Mouse (Mus musculus) limb, embryonic 10.5 days (tissue): ENCODE measurements at regions not wholly inside any gene's neighbourhood (a gene's known extent, or its start where the extent isn't known, plus 50 kb on each side); places are given as distances from the start of the nearest gene placed in this dataset.

Source experiments
- DNase-seq: peaks from one replicate; pipeline ENCODE4 v3.0.0-alpha.2; 2017; ENCODE audit warnings: low spot score
- H3K27ac ChIP-seq: fragments of 300-500 bp; sonication (generic); 2 replicates; pipeline ENCODE4 v1.5.1; 2016; ENCODE audit warnings: mild to moderate bottlenecking
- H3K27me3 ChIP-seq: fragments of 300-500 bp; sonication (generic); 2 replicates; pipeline ENCODE4 v1.6.1; 2016; ENCODE audit warnings: low read depth, mild to moderate bottlenecking; ENCODE audit not compliant: poor library complexity, severe bottlenecking
- H3K36me3 ChIP-seq: fragments of 300-500 bp; sonication (generic); 2 replicates; pipeline ENCODE4 v1.6.1; 2016; ENCODE audit warnings: mild to moderate bottlenecking, moderate library complexity
- H3K4me1 ChIP-seq: fragments of 300-500 bp; sonication (generic); 2 replicates; pipeline ENCODE4 v1.6.1; 2016
- H3K4me3 ChIP-seq: fragments of 300-500 bp; sonication (generic); 2 replicates; pipeline ENCODE4 v1.5.1; 2016; ENCODE audit warnings: mild to moderate bottlenecking, moderate library complexity
- H3K9me3 ChIP-seq: fragments of 300-500 bp; sonication (generic); replicated peaks from 2 replicates; pipeline ENCODE4 v1.6.1; 2016; ENCODE audit warnings: mild to moderate bottlenecking
- WGBS: fragments of 180-500 bp; shearing (Covaris S2); methylation state at CpG from one replicate; pipeline ENCODE4 v1.1.7; 2016; 5-methylcytosine and 5-hydroxymethylcytosine counted together

GRCm38 (mm10) chr1:75612083-75612720, 66.1 kb downstream of the Slc4a3 start:
- no peak for DNase-seq
- Histone ChIP-seq H3K27ac (no peak overlapping the region), H3K9me3 (no peaks in the 10 kb centered on the region), H3K27me3 (no peaks in the 10 kb centered on the region), H3K4me1 (peaks cover 28% of the 10 kb centered on the region), H3K4me3 (no peak overlapping the region), H3K36me3 (no peaks in the 10 kb centered on the region)
- 87% methylated on average over 13 of the region's 13 CpGs for WGBS

GRCm38 (mm10) chr1:75613206-75613605, 67.1 kb downstream of the Slc4a3 start:
- H3K4me3 ChIP-seq, result no peak overlapping the region
- H3K9me3 ChIP-seq, result no peaks in the 10 kb centered on the region
- H3K27me3 ChIP-seq, result no peaks in the 10 kb centered on the region
- peaks cover 29% of the 10 kb centered on the region for H3K4me1 ChIP-seq
- H3K27ac ChIP-seq, result 0 out of 2 replicates have a peak overlapping the region, but pooled peaks have one; percentile 23
- whole genome bisulfite sequencing, result 55% methylated on average over 2 of the region's 2 CpGs
- DNase-seq, result no peak
- no peaks in the 10 kb centered on the region for H3K36me3 ChIP-seq

GRCm38 (mm10) chr1:75616971-75617370, 70.9 kb downstream of the Slc4a3 start:
- WGBS, result 92% methylated on average over 2 of the region's 2 CpGs
- H3K27me3 ChIP-seq, result no peaks in the 10 kb centered on the region
- H3K36me3 ChIP-seq, result no peaks in the 10 kb centered on the region
- H3K9me3 ChIP-seq, result no peaks in the 10 kb centered on the region
- no peak overlapping the region for H3K27ac ChIP-seq
- peaks cover 15% of the 10 kb centered on the region for H3K4me1 ChIP-seq
- no peak for DNase-seq
- no peak overlapping the region for H3K4me3 ChIP-seq

GRCm38 (mm10) chr1:75618367-75618790, 72.3 kb downstream of the Slc4a3 start:
- WGBS, result 41% methylated on average over 7 of the region's 7 CpGs
- Histone ChIP-seq H3K27ac (no peak overlapping the region), H3K36me3 (no peaks in the 10 kb centered on the region), H3K4me1 (peaks cover 8% of the 10 kb centered on the region), H3K4me3 (no peak overlapping the region), H3K27me3 (no peaks in the 10 kb centered on the region), H3K9me3 (no peaks in the 10 kb centered on the region)
- DNase-seq, result peak; percentile 42

GRCm38 (mm10) chr1:75630287-75630686, 84.2 kb downstream of the Slc4a3 start:
- no peak overlapping the region for H3K4me3 ChIP-seq
- no peak overlapping the region for H3K27ac ChIP-seq
- WGBS, result 84% methylated on average over 2 of the region's 2 CpGs
- H3K36me3 ChIP-seq, result no peaks in the 10 kb centered on the region
- no peaks in the 10 kb centered on the region for H3K9me3 ChIP-seq
- no peaks in the 10 kb centered on the region for H3K27me3 ChIP-seq
- H3K4me1 ChIP-seq, result 0 out of 2 replicates have a peak, but pooled peaks cover 5% of the 10 kb centered on the region
- no peak for DNase-seq

- 69% methylated on average over 1 of the region's 1 CpGs for WGBS
- Histone ChIP-seq H3K4me3 (no peak overlapping the region), H3K4me1 (peaks cover 8% of the 10 kb centered on the region; the same call in 1 of the 2 replicates), H3K9me3 (no peaks in the 10 kb centered on the region), H3K27me3 (no peaks in the 10 kb centered on the region), H3K36me3 (no peaks in the 10 kb centered on the region), H3K27ac (no peak overlapping the region)
- no peak for DNase-seq
These were observed 85.7 kb downstream of the Slc4a3 start for GRCm38 (mm10) chr1:75631729-75632128.

GRCm38 (mm10) chr1:75635591-75635990, 89.5 kb downstream of the Slc4a3 start:
- Histone ChIP-seq H3K9me3 (no peaks in the 10 kb centered on the region), H3K4me1 (peaks cover 18% of the 10 kb centered on the region), H3K36me3 (no peaks in the 10 kb centered on the region), H3K27me3 (no peaks in the 10 kb centered on the region), H3K27ac (no peak overlapping the region), H3K4me3 (no peak overlapping the region)
- WGBS, result 92% methylated on average over 4 of the region's 4 CpGs
- DNase-seq, result no peak

GRCm38 (mm10) chr1:75639031-75640001, 93.2 kb downstream of the Slc4a3 start:
- H3K4me3 ChIP-seq, result no peak overlapping the region
- no peaks in the 10 kb centered on the region for H3K9me3 ChIP-seq
- 62% methylated on average over 8 of the region's 8 CpGs for WGBS
- no peaks in the 10 kb centered on the region for H3K36me3 ChIP-seq
- DNase-seq, result no peak
- H3K27me3 ChIP-seq, result no peaks in the 10 kb centered on the region
- peaks cover 13% of the 10 kb centered on the region for H3K4me1 ChIP-seq
- H3K27ac ChIP-seq, result no peak overlapping the region

- Histone ChIP-seq H3K27me3 (peaks cover 9% of the 10 kb centered on the region; the same call in 1 of the 2 replicates), H3K27ac (no peak overlapping the region), H3K9me3 (no peaks in the 10 kb centered on the region), H3K4me1 (peaks cover 29% of the 10 kb centered on the region), H3K36me3 (no peaks in the 10 kb centered on the region), H3K4me3 (no peak overlapping the region)
- DNase-seq, result no peak
- WGBS, result 74% methylated on average over 3 of the region's 3 CpGs
These were observed 96.4 kb downstream of the Slc4a3 start for GRCm38 (mm10) chr1:75642496-75642895.

GRCm38 (mm10) chr1:75652547-75652946, 106.5 kb downstream of the Slc4a3 start:
- peaks cover 30% of the 10 kb centered on the region for H3K4me1 ChIP-seq
- H3K27me3 ChIP-seq, result 0 out of 2 replicates have a peak, but pooled peaks cover 8% of the 10 kb centered on the region
- DNase-seq, result peak; percentile 80
- no peak overlapping the region for H3K4me3 ChIP-seq
- no peaks in the 10 kb centered on the region for H3K9me3 ChIP-seq
- H3K36me3 ChIP-seq, result no peaks in the 10 kb centered on the region
- H3K27ac ChIP-seq, result 0 out of 2 replicates have a peak overlapping the region, but pooled peaks have one; percentile 1
- 25% methylated on average over 10 of the region's 10 CpGs for WGBS

GRCm38 (mm10) chr1:75652987-75653573, 107.0 kb downstream of the Slc4a3 start:
- no peak for DNase-seq
- Histone ChIP-seq H3K36me3 (no peaks in the 10 kb centered on the region), H3K4me1 (peaks cover 29% of the 10 kb centered on the region), H3K27ac (peak overlapping the region; percentile 66; the same call in 1 of the 2 replicates), H3K9me3 (no peaks in the 10 kb centered on the region), H3K4me3 (no peak overlapping the region), H3K27me3 (0 out of 2 replicates have a peak, but pooled peaks cover 8% of the 10 kb centered on the region)
- WGBS, result 70% methylated on average over 3 of the region's 3 CpGs

GRCm38 (mm10) chr1:75653671-75654076, 107.6 kb downstream of the Slc4a3 start:
- Histone ChIP-seq H3K9me3 (no peaks in the 10 kb centered on the region), H3K27me3 (0 out of 2 replicates have a peak, but pooled peaks cover 8% of the 10 kb centered on the region), H3K4me1 (peaks cover 29% of the 10 kb centered on the region), H3K27ac (peak overlapping the region; percentile 66), H3K4me3 (peak overlapping the region; percentile 26; the same call in 1 of the 2 replicates), H3K36me3 (no peaks in the 10 kb centered on the region)
- WGBS, result 5% methylated on average over 9 of the region's 9 CpGs
- peak; percentile 86 for DNase-seq
